Mouse (Mus musculus): ENCODE results near the gene Mpp3.
"Not testable (repeated sequence)": the region's sequence is repeated elsewhere in the genome, so short reads cannot be mapped to it uniquely, and the experiment has no call there.

The Mpp3 gene

DNA sequence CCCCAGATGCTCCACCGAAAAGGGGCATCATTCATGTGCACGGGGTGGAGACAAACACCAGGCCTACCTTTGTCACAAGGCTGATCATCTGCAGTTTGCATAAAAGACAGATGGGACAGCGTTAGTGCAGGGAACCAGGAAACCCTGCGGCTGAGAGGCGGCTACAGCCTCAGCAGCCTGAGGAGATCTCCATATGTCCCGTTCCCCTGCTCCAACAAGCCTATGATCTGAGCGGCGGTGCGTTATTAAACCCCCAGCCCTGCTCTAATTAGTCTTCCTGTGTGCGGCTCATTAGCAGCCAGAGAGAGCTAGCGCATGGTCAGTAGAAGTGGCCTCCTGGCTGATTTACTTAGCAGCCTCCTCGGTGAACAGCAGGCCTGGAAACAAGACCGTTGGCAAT is 18.1 kb downstream of the Mpp3 start:
- no peak for DNase-seq (ENCODE audit: low spot score)

DNA sequence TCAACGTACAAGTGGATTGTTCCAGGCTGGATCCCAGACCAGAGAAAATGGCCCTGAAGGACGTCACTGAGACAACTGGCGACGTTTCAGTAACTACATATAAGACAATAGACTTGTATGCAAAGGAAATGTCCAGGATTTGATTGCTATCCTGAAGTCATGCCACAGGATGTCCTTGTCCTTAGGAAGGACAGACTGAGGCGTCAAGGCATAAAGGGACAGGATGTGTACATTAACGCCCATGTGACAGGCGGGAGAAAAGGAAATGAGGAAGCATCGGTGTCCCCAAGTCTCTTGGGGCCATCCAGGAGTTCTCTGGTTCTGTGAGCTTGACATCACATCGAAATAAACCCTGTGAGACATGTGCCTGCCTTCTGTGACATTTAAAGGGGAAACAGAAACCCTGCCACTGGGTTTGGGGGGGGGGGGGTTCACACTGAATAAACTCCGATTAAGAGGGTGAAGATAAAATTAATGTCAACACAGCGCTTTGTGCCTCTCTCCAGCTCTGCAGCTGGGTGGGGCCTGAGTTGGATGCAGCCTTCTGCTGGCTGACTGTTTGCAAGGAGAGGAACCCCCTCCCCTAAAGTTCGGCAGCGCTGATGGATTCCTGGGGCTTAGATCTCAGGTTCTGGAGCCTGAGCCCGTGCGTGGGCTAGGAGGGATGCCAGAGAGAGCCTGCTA is 19.2 kb downstream of the Mpp3 start:
- no peak for DNase-seq (ENCODE audit: low spot score)

DNA sequence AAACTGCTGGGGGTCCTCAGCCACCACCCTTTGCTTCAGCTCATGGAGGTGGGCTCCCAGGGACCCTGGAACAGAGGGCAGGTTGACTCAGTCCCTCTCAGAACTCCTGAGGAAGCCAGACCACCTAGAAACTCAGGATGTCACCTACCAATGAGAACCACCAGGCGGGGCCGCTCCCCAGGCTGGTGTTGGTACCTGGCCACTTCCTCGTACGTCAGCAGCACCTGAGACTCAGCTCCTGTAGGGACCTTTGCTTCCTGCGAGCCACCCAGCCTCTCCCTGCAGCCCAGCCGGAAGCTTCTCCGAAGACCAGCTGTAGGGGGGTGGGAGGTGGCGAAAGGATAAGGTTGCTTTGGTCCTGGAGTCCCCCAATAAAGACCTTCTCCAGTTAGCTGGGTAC is 19.9 kb downstream of the Mpp3 start:
- DNase-seq (ENCODE audit: low spot score): no peak

DNA sequence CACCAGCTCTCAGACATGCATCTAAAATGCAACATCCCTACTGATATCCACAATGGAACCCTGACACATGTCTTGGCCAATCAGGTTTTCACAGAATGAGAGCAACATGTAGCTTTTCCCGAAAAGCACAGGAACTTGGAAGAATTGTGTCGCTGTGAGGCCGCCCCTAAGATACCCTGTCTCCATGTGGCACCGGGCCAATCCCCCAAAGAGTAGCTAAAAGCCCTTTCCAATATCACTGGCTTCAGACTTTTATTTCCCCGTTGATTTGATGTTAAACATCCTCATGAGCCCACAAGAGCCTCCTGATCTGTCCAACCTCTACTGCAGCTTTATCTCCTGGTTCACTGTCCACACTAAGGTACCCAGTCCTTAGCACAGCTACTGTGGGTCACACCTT is 21.6 kb downstream of the Mpp3 start:
- no peak for DNase-seq (ENCODE audit: low spot score)

DNA sequence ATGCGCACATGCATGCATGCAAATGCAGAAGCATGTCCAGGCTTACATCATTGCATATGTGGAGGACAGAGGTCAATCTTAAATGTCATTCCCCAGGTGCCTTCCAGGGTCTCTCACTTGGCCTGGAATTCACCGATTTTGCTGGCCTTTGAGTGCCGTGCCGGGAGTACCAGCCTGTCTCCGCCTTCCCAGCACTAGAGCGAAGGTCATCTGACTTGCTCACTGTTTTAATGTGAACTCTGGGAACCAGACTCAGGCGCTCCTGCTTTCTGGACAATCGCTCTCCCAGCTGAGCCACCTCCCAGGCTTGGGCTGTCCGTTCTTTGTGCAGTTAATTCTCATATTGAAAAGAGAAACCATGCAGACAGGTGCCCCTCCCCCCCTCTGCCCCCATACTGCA is 22.0 kb downstream of the Mpp3 start:
- no peak for DNase-seq (ENCODE audit: low spot score)

DNA sequence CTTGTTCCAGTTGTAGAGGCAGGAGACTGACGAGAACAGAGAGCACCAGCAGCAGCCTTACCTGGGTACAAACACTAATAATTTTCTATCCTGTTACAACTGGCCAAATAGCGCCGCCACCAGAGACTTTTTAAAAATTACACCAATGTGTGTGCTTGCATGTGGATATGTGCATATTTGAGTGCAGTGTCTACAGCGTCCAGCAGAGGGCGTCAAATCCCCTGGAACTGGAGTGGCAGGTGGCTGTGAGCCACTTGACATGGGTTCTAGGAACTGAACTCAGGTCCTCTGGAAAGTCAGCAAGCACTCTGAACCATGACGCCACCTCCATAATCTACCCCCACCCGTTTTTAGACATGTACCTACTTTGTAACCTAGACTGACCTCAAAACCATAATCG is 24.0 kb downstream of the Mpp3 start:
- no peak for DNase-seq (ENCODE audit: low spot score)

DNA sequence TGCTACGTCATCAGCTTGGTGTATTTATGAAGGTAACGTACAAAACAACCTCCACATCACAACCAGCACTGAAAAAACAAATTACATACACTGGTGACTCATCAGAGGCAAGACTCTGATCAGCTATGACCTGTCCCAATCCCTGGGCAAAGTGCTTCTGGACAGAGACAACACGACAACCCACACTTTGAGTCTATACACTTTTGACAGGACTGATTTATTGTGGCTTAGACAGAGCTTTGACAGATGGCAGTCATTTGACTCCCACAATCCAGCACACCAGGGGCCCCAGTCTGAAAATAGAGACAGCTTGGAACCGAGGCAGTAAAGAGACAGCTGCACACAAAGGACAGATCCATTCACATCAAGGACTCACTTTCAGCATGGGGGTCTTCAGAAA is 28.8 kb downstream of the Mpp3 start:
- no peak for DNase-seq (ENCODE audit: low spot score)

DNA sequence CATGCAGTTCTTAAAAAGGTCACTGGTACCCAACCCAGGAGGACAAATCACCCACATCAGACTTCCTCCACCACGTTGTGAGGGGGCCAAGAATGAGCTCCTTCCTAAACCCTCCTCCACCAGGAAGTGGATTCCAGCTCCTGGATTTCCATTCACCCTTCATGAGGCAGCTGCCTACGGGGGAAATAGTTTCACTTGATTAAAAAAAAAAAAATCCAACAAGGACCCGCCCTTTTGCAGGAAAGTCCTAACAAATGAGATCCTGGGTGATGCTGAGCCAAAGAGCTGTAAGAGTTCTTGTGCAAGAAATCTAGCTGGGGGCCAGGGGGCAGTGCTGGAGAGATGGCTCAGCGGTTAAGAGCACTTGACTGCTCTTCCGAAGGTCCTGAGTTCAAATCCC is 30.0 kb downstream of the Mpp3 start:
- DNase-seq (ENCODE audit: low spot score): no peak

DNA sequence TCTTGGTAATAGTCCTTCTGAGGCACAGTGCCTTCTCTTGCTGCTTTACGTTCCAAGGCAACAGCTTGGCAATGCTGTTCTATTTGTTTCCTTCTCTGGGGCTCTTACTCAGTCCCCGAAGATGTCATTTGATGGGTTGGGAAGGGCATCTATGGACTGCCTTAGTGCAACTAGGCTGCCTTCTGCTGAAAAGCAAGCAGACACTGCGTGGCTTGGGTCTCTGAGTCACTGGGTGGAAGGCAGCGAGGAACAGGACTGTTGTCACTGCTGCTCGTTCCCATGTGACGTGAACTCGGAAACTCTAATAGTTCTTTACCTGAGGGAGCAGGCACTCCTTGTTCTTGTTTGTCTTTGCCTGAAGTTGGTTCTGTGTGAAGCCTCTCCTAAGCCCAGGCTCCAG is 32.3 kb downstream of the Mpp3 start:
- DNase-seq (ENCODE audit: low spot score): no peak

DNA sequence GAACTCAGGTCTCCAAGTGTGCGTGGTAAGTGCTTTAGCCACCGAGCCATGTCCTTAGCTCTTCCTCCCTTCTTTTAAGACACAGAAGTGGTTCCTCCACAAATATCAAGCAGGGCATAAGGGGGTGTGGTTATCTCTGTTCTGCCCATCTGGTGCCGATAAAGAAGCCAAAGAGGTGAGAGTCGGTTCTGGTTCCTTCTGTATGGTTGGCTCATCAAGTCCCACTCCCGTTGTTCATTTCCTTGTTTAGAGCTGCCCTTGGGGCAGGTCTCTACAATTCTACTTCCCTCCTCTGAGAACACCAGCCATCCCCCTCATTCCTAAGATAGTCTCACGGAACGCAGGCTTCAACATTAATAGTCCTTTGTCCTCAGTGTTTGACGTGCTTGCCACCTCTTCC is 34.2 kb downstream of the Mpp3 start:
- no peak for DNase-seq (ENCODE audit: low spot score)

DNA sequence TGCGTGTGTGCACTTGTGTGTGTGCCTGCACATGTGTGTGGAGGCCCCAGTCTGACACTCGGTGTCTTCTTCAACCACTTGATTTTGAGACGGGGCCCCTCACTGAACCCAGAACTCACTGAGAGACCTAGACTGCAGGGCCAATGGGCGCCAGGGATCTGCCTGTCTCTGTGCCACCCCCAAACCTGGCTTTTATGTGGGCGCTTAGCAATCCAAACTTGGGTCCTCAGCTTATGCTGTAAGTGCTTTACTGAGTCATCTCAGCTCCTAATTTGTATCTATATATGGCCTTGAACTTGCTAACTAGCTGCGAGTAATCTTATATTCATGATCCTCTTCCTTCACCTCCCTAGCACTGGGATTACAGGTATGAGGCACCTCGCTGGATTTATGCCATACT is 35.9 kb downstream of the Mpp3 start:
- DNase-seq (ENCODE audit: low spot score): no peak

DNA sequence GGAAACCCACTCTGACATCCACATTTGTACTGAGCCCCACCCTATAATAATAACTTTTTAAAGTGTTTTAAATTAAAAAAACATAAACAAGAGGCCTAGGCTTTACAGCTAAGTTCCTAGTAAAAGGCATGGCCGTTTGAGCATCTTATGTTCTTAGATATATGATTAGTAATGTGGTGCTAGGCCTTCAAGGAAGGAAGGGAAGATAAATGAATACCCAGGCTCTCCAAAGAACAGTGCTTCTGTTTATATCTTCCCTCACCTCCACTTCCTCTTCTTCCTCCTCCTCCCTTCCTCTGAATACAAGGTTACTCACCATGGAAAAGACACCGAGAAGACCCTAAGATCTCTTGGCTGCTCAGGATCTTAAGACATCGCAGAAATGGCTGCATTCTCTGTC is 36.4 kb downstream of the Mpp3 start:
- no peak for DNase-seq (ENCODE audit: low spot score)

DNA sequence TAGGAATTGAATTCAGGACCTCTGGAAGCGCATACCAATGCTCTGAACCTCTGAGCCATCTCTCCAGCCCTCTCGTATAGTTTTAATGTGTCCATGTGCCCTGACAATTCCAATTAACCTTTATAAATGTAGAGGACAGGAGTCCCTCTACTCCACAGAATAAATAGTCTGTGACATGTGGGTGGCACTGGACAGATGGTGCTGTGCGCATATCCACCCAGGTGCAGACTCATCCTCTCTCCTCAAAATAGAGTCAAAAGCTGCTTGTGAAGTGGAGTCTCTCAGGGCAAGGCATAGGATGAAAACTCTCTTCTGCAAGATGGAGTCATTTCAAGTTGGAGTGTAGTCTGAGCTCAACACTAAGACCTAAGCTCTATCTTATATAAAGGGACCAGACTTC is 38.0 kb downstream of the Mpp3 start:
- DNase-seq (ENCODE audit: low spot score): no peak

DNA sequence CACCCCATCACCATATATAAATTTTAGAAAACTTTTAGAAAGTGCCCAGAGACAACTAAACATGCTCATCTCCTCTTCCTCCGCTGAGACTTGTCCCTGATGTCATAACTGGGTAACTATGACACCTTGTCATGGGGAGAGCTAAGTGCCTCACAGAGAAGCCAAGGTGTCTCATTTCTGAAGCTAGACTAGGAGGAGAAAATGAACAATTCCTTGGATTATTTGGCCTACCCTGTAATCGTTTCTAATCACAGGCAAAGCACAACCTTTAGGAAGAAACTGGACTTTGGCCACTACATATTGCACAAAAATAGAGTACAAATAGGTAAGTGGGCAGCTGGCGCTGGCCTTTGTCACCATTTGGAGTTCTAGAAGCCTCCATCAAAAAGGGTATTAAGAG is 41.3 kb downstream of the Mpp3 start, which contains the start of gene Dusp3:
Gene Dusp3, minus strand, starts transcription at position 101 of the 400 bp plus-strand sequence.
- no peak for DNase-seq (ENCODE audit: low spot score)

DNA sequence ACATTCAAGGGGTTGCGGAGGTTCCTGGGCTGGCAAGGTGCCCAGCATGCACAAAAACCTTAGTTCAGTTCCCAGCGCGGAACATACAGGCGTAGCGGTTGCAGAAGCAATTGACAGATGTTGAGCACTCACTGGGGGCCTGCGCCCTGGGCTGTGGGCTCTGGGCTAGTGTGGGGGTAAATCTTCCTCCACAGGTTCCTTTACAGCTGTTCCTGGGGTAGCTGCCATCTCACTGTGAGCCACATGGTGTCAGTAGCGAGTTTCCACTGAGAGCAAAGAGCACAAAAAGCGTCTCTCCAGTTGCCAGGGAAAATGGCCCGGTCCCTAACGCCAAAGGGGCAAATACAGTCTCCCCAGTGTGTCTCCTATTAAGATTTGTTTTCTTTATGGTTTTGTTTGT is 42.3 kb downstream of the Mpp3 start:
- peak; percentile 81 for DNase-seq (ENCODE audit: low spot score)

DNA sequence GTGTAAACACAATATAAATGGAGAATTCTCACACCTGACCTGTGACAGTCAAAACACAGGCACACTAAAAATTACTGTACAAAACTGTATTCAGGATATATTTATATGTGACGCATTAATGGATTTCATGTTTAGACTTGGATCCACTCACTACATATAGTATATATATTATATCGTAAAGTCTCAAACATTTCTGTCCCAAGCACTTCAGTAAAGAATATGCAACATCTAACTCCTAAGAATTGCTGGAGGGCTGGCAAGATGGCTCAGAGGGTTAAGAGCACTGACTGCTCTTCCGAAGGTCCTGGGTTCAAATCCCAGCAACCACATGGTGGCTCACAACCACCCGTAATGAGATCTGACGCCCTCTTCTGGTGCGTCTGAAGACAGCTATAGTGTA is 42.8 kb downstream of the Mpp3 start:
- not testable (repeated sequence) for DNase-seq (ENCODE audit: low spot score)

DNA sequence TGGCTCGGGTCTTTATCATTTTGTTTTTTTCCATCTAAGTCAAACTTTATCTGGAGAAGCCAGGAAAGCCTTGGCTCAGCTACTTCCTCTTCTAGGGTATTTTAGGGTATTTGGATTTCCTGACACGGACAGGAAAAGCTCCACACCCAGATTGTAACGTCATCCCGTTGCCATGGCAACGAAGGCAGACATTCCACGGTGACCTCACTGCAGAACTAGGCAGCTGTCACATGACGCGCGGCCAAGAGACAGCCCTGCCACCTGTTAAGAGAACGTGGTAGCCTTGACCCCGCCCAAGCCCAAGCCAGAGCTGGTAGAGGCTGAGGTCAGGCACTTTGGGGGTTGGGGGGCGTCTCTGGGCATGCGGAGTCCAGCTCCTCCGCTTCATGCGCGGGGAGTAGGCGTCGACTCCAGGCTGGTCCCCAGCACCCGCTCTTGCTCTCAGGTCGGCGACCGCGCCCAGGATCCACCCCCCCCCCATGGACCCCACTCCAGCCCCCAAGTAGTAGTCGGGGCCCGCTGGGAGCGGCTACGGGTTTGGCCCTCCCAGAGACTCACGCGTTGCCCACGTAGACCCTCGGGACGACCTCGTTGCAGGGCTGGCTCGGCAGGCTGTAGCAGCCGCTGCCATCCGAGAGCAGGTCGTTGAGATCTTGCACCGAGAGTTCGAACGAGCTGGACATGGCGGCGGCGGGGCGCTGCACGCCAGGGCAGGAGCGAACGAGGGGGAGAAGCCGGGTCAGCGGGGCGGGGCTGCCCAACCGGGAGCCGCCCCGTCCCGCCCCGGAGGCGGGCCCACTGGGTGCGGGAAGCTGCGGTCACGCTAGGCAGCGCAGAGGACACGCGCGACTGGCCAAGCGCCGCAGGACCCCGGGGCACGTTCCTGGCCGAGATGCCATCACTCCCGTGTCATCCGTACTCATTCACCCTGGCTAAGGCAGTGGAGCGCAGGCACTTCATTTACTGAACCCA is 43.9 kb downstream of the Mpp3 start, which contains the start of gene Cfap97d1:
Gene Cfap97d1, plus strand, starts transcription at position 226 of the 972 bp plus-strand sequence.
- peak; percentile 73 for DNase-seq (ENCODE audit: low spot score)

DNA sequence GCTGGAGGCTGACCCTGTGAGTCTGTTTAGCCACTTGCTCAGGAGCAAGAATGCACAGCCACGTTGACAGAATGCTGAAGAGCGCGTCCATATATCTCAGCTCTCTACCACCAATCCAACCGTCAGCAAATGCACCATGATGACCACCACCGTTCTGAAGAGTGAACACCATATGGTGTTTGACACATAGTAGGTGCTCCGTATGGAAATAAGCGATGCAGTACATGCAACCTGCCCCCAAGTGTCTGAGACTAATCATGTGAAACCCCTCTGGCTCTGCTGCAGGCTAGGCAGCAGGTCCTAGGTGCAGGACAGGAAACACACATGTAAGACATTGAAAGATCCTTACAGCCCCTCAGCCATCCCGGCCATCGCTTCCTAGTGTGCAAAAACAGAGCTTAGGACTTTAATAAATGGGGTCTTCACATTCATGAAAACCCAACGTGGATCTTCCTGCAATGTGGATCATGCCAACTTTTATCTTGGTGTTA is 44.8 kb downstream of the Mpp3 start:
- no peak for DNase-seq (ENCODE audit: low spot score)

DNA sequence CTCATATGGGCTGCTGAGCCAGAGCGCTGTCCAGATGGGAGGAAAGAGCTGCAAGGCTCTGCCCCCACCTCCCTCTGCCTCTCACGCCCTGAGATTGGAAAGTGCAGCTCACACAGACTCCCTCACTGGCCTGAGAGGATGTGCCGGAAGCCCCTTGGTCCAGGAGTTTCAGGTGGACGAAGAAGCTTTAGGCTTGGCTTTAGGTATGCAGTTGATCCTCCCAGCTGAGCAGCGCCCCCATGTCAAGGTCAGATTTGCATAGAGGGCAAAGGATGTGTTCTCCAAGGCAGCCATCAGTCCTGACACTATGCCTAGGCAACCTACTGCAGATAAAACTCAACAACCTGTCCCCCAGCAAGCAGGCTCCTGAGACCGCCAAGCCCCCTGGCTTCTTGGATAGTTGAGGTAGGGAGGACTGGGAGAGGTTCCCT is 45.3 kb downstream of the Mpp3 start:
- no peak for DNase-seq (ENCODE audit: low spot score)

DNA sequence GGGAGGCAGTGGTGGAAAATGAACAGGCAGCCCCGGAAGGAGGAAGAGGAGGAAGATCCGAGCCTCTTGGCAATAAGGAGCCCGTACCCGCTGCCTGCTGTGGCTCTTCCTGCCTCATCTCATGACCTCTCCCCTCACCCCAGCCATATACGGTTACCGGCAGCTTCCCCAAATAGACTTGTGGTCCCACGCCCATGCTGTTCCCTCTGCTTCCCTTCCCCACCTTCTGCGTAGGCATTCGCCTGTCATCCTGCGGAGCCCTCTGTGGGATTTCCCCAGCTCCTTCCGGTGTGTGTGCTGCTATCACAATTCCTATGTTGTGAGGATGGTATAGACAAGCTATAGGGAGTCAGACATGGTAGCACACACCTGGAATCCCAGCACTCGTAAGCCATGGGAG is 46.4 kb downstream of the Mpp3 start:
- DNase-seq (ENCODE audit: low spot score): no peak

DNA sequence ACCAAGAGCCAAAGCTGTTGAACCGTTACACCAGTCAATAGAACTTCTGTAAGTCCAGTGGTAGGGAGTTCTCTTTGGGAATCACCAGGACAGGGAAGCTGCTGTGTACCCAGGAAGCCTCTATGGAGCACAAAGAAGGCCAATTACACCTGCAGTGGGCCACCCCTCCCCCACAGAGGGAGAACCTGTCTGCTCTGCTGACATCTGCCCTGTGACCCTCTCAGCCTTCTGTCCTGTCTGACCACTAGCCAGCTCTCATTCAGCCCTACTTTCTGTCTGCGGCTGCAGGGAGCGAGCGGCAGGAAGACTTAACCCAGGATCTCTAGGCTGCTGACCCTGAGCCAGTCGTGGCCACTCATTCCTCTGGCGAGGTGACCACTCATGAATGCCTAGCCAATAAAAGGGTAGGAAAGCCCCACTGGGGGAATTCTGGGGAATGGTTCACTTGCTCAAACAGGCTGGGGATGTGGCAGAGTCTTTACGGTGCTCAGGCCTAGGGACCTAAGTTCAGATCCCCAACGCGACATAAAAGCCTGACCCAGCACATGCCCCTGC is 47.6 kb downstream of the Mpp3 start:
- no peak for DNase-seq (ENCODE audit: low spot score)

DNA sequence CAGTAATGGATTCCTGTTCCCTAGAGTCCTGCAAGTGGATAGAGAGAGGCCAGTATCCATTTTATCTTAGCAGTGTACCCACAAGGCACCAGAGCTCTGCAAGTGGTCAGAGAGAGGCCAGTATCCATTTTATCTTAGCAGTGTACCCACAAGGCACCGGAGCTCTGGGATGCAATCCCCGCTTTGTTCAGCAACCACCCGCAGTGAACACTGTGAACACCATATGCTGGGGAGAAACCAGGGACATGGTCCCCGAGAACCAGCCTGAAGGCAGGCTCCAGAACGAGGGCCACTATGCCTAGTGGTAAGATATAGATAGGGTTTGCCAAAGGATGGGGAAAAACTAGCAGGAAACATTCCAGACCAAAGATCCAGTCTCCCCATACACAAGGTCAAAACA is 49.1 kb downstream of the Mpp3 start:
- DNase-seq (ENCODE audit: low spot score): no peak

DNA sequence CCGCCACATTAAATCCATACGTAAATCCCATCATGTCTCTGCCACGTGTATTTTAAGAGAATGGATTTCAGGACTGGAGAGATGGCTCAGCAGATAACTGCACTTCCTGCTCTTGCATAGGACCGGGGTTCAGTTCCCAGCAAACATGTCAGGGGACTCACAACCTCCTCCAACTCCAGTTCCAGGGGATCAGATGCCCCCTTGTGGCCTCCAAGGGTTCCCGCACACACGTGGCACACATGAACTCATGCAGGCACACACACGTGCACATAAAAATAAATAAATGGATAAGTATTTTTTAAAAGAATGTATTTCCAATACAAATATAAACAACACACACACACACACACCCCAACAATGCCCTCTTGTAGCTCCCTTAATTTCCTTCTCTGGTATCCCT is 51.3 kb downstream of the Mpp3 start:
- no peak for DNase-seq (ENCODE audit: low spot score)

All from ovary, postnatal 14 days (tissue).